Mouse (Mus musculus): ENCODE data around the gene Noxa1. TPM values are rescaled to one million over a fixed set of nuclear protein-coding genes. Genes with fewer than 3 reads are reported as not detected.

Noxa1 gene
- polyA plus RNA-seq, 1 experiment from 2014 or later, result not detected

DNA sequence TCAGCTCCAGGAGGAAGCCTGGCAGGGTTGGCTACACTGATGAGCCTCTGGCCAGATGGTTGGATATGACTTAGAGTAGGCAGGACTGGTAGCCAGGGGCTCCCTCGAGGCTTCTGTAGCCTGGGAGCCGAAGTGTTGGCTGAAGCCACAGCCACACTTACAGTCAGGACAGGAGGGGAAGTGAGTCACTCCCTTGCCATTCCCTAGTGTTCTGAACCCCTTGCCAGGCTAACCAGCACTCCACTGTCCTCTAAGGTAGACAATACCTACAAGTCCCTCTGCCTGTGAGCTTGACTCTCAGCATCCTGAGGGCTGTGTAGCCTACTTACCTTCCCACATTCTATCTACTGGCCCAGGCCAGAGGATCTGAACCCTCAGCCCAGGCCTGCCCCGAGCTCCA, 29.5 kb upstream of the Noxa1 start:
- ATAC-seq (ENCODE audit: low FRiP score) (no peak), DNase-seq (ENCODE audit: low spot score) (no peak)
- no peaks in the 10 kb centered on the region for H3K27me3 ChIP-seq (ENCODE audit: control insufficient read depth, insufficient read depth, low read length)
- H3K27ac ChIP-seq, result peak overlapping the region; percentile 29; the same call in 1 of the 2 replicates
- H3K4me2 ChIP-seq (replicated peaks), result no peak overlapping the region
- no peak overlapping the region for H3K4me3 ChIP-seq (replicated peaks; ENCODE audit: low read length)
- H3K9me3 ChIP-seq (ENCODE audit: control insufficient read depth, low read length), result no peaks in the 10 kb centered on the region
- 62% methylated on average over 3 of the region's 3 CpGs for WGBS
- H3K4me1 ChIP-seq (replicated peaks; ENCODE audit: control insufficient read depth, insufficient read depth, low read length), result peaks cover 30% of the 10 kb centered on the region
- no peak overlapping the region for H3K9ac ChIP-seq
- H3K36me3 ChIP-seq (replicated peaks; ENCODE audit: control insufficient read depth, insufficient read depth), result no peaks in the 10 kb centered on the region

DNA sequence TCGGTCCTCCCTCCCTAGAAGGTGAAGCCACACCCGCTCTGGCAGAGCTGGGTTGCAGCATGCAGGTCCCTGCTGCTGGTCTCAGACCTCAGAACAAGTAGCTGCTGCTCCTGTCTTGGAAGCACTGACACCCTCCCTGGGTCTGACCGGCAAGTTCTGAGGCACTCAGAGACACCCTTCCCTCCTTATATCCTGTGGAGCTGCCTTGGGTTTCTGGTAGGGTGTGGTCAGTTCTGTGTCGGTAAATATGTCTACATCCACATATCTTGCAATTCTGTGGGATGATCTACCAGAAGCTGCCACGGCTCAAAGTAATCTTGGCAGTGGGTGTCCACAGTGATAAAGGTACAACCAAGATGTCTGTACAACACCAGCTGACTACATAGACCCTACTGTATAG, 28.6 kb upstream of the Noxa1 start:
- Histone ChIP-seq H3K4me1 (replicated peaks; ENCODE audit: control insufficient read depth, insufficient read depth, low read length) (peaks cover 28% of the 10 kb centered on the region), H3K4me3 (replicated peaks; ENCODE audit: low read length) (no peak overlapping the region), H3K27me3 (ENCODE audit: control insufficient read depth, insufficient read depth, low read length) (no peaks in the 10 kb centered on the region), H3K9ac (no peak overlapping the region), H3K36me3 (replicated peaks; ENCODE audit: control insufficient read depth, insufficient read depth) (no peaks in the 10 kb centered on the region), H3K4me2 (replicated peaks) (no peak overlapping the region), H3K27ac (no peak overlapping the region), H3K9me3 (ENCODE audit: control insufficient read depth, low read length) (no peaks in the 10 kb centered on the region)
- no peak for DNase-seq (ENCODE audit: low spot score)
- no peak for ATAC-seq (ENCODE audit: low FRiP score)
- 96% methylated on average over 5 of the region's 5 CpGs for WGBS

DNA sequence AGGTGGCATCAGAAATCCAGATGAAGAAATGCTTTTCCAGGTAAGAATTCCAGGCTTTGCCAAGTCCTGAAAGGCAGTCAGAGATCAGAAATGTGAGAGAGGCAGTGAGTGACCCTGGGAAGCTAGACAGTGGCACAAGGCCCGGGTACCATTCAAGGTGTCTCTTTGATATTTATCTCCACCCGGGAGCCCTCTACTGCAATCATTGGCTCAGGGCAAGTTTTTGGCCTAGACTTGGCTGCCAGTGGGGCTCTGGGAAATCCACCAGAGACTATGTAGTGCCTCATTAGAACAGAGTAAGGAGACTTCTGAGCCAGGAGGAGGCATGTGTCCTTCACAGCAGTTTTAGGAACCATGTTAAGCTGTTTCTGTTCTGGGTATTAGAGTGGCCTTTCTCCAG, 27.7 kb upstream of the Noxa1 start:
- Histone ChIP-seq H3K27ac (no peak overlapping the region), H3K9me3 (ENCODE audit: control insufficient read depth, low read length) (no peaks in the 10 kb centered on the region), H3K9ac (no peak overlapping the region), H3K4me1 (replicated peaks; ENCODE audit: control insufficient read depth, insufficient read depth, low read length) (peaks cover 20% of the 10 kb centered on the region), H3K27me3 (ENCODE audit: control insufficient read depth, insufficient read depth, low read length) (no peaks in the 10 kb centered on the region), H3K36me3 (replicated peaks; ENCODE audit: control insufficient read depth, insufficient read depth) (no peaks in the 10 kb centered on the region), H3K4me3 (replicated peaks; ENCODE audit: low read length) (no peak overlapping the region), H3K4me2 (replicated peaks) (no peak overlapping the region)
- no peak for ATAC-seq (ENCODE audit: low FRiP score)
- DNase-seq (ENCODE audit: low spot score), result no peak
- 78% methylated on average over 2 of the region's 2 CpGs for WGBS

DNA sequence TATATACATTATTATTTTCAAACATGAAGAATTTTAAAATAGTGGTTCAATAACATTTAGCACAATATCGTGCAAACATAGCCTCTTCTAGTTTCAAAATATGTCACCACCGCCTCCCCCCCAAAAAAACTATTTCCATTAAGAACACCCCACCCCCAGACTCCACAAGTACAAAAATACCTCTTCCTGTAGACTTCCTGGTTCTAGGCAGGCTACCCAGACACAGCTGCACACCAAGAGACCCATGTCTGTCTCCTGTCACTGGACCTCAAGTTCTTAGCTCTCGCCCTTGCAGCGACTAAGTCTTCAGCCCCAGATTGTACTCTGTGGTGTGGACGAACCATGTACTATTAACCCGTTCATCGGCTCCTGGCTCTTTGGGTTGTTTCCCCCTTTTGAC, 26.0 kb upstream of the Noxa1 start:
- no peak for ATAC-seq (ENCODE audit: low FRiP score)
- 89% methylated on average over 7 of the region's 7 CpGs for WGBS
- no peak overlapping the region for H3K4me2 ChIP-seq (replicated peaks)

DNA sequence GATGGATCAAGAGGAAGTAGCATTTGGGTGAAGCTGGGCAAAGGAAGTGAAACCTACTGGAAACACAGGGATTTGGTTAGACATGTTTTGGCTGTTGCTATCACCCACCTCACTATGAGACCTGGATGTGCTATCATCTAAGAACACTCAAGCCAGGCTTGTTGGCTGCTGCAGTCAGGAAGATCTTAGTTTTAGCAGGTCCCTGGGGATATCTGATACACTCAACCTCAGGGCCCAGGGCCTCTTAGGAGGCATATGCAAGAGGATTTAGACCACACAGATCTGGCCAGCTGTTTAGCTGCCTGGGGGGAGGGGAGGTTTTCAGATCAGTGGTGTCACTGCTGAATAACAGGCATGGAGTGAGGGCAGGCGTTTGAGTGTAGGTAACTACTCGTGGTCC, 20.5 kb upstream of the Noxa1 start:
- no peaks in the 10 kb centered on the region for H3K27me3 ChIP-seq (ENCODE audit: control insufficient read depth, insufficient read depth, low read length)
- DNase-seq (ENCODE audit: low spot score) (no peak), ATAC-seq (ENCODE audit: low FRiP score) (no peak)
- H3K4me2 ChIP-seq (replicated peaks), result no peak overlapping the region
- no peaks in the 10 kb centered on the region for H3K36me3 ChIP-seq (replicated peaks; ENCODE audit: control insufficient read depth, insufficient read depth)
- no peak overlapping the region for H3K27ac ChIP-seq
- 68% methylated on average over 2 of the region's 2 CpGs for WGBS
- 0 out of 2 replicates have a peak, but pooled peaks cover 2% of the 10 kb centered on the region for H3K4me1 ChIP-seq (replicated peaks; ENCODE audit: control insufficient read depth, insufficient read depth, low read length)
- no peaks in the 10 kb centered on the region for H3K9me3 ChIP-seq (ENCODE audit: control insufficient read depth, low read length)
- H3K9ac ChIP-seq, result no peak overlapping the region
- H3K4me3 ChIP-seq (replicated peaks; ENCODE audit: low read length), result no peak overlapping the region

More for the DNA sequence above, 26.0 kb upstream of the Noxa1 start:
- no peaks in the 10 kb centered on the region for H3K36me3 ChIP-seq (replicated peaks; ENCODE audit: control insufficient read depth, insufficient read depth)
- H3K27ac ChIP-seq, result no peak overlapping the region
- no peak overlapping the region for H3K4me3 ChIP-seq (replicated peaks; ENCODE audit: low read length)
- no peaks in the 10 kb centered on the region for H3K27me3 ChIP-seq (ENCODE audit: control insufficient read depth, insufficient read depth, low read length)
- H3K4me1 ChIP-seq (replicated peaks; ENCODE audit: control insufficient read depth, insufficient read depth, low read length), result peaks cover 13% of the 10 kb centered on the region; the same call in 1 of the 2 replicates
- H3K9me3 ChIP-seq (ENCODE audit: control insufficient read depth, low read length), result no peaks in the 10 kb centered on the region
- DNase-seq (ENCODE audit: low spot score), result no peak
- no peak overlapping the region for H3K9ac ChIP-seq

DNA sequence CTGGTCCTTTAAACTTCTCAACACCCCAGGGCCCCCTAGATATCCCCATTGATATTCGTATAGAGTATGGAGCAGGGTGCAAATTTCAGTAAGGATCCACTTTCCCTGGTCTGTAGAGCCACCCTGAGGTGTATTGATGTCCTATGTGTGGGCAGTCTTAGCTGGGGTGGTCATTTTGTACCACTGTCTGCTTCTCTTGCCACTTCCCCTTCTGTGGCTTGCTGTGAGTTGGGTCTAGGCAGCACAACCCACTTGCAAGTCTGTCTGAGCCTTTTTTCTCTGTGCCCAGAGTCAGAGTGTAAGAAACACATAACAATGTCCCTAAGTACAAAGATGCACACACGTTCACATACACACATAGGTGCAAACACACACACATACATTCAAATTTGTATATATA, 19.4 kb upstream of the Noxa1 start:
- Histone ChIP-seq H3K4me3 (replicated peaks; ENCODE audit: low read length) (no peak overlapping the region), H3K9me3 (ENCODE audit: control insufficient read depth, low read length) (no peaks in the 10 kb centered on the region), H3K9ac (no peak overlapping the region), H3K27ac (no peak overlapping the region), H3K4me2 (replicated peaks) (no peak overlapping the region), H3K4me1 (replicated peaks; ENCODE audit: control insufficient read depth, insufficient read depth, low read length) (0 out of 2 replicates have a peak, but pooled peaks cover 2% of the 10 kb centered on the region), H3K36me3 (replicated peaks; ENCODE audit: control insufficient read depth, insufficient read depth) (no peaks in the 10 kb centered on the region), H3K27me3 (ENCODE audit: control insufficient read depth, insufficient read depth, low read length) (no peaks in the 10 kb centered on the region)
- DNase-seq (ENCODE audit: low spot score), result no peak
- ATAC-seq (ENCODE audit: low FRiP score), result no peak
- WGBS, result 81% methylated on average over 2 of the region's 2 CpGs

DNA sequence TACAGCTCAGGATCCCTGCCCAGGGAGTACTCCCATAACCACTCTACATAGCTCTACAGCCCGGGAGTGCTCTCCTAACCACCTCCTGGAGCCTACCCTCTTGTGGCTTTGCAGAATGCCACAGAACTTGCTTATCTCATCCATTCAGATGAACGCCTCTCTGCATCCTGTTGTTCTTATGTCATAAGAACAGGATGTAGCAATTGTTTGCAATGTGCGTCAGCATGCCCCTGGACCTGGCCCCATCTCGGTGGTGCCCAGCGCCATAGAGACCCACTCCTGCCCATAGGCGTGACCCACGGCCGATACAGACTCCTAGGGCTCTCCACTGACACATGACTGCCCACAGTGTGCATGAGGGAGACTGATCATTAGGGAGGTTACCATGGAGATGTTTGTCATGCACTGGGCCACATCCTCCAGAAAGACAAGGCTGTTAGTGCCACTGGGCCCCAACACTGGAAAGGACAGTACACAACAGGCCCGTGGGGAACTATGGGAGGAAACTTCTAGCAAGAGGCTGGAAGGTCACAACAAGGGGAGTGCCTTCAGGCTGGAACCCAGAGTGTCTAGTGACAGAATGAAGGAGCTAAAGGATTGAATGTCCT, 16.3 kb upstream of the Noxa1 start:
- H3K4me3 ChIP-seq (replicated peaks; ENCODE audit: low read length), result no peak overlapping the region
- no peaks in the 10 kb centered on the region for H3K9me3 ChIP-seq (ENCODE audit: control insufficient read depth, low read length)
- 0 out of 2 replicates have a peak, but pooled peaks cover 2% of the 10 kb centered on the region for H3K4me1 ChIP-seq (replicated peaks; ENCODE audit: control insufficient read depth, insufficient read depth, low read length)
- no peak overlapping the region for H3K4me2 ChIP-seq (replicated peaks)
- H3K27me3 ChIP-seq (ENCODE audit: control insufficient read depth, insufficient read depth, low read length), result no peaks in the 10 kb centered on the region
- no peak for ATAC-seq (ENCODE audit: low FRiP score)
- WGBS, result 44% methylated on average over 9 of the region's 9 CpGs
- H3K9ac ChIP-seq, result no peak overlapping the region
- H3K36me3 ChIP-seq (replicated peaks; ENCODE audit: control insufficient read depth, insufficient read depth), result no peaks in the 10 kb centered on the region
- DNase-seq (ENCODE audit: low spot score), result no peak
- no peak overlapping the region for H3K27ac ChIP-seq

DNA sequence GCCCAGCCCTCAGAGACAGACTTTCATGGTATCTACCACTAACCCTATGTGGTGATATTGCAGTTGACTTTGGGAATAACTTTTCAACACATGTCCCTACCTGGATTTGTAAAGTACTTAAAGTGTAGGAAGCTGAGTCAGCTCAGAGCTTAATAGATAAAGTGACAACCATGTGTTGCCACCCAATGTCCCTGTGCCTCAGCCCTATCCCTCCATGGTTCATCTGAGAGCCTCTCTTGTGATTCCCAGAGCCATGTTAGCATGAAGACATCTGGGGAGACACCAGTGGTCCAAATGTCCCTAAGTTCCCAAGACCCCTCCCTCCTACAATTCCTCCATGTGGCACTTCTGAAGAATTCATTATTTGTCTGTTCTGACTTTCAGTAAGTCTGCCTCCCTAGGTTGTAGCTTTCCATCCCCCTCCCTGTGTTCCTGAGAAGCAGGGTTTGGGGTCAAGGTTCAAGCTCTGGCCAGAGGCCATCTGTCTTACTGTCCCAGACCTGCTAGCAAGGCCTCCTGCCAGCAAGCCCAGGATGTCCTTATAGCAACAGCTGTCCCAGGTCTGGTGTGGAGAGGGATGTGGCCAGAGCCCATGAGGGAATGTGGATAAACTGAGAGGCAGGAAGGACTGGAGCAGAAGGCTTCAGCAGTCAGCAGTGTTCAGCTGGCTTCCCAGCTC, 15.7 kb upstream of the Noxa1 start:
- H3K9me3 ChIP-seq (ENCODE audit: control insufficient read depth, low read length), result no peaks in the 10 kb centered on the region
- H3K4me3 ChIP-seq (replicated peaks; ENCODE audit: low read length), result no peak overlapping the region
- H3K9ac ChIP-seq, result no peak overlapping the region
- 0 out of 2 replicates have a peak, but pooled peaks cover 2% of the 10 kb centered on the region for H3K4me1 ChIP-seq (replicated peaks; ENCODE audit: control insufficient read depth, insufficient read depth, low read length)
- no peak overlapping the region for H3K27ac ChIP-seq
- DNase-seq (ENCODE audit: low spot score), result no peak
- no peaks in the 10 kb centered on the region for H3K27me3 ChIP-seq (ENCODE audit: control insufficient read depth, insufficient read depth, low read length)
- no peak overlapping the region for H3K4me2 ChIP-seq (replicated peaks)
- no peaks in the 10 kb centered on the region for H3K36me3 ChIP-seq (replicated peaks; ENCODE audit: control insufficient read depth, insufficient read depth)
- no peak for ATAC-seq (ENCODE audit: low FRiP score)

DNA sequence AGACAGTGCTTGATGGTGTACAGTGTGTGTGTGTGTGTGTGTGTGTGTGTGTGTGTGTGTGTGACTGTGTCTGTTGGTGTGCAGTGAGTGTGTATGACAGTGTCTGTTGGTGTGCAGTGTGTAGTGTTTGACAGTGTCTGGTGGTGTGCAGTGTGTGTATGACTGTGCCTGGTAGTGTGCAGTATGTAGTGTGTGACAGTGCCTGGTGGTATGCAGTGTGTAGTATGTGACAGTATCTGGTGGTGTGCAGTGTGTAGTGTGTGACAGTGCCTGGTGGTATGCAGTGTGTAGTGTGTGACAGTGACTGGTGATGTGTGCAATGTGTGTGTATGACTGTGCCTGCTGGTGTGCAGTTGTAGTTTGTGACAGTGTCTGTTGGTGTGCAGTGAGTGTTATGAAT, 14.5 kb upstream of the Noxa1 start:
- H3K4me2 ChIP-seq (replicated peaks), result no peak overlapping the region
- no peaks in the 10 kb centered on the region for H3K9me3 ChIP-seq (ENCODE audit: control insufficient read depth, low read length)
- no peak overlapping the region for H3K27ac ChIP-seq
- no peaks in the 10 kb centered on the region for H3K27me3 ChIP-seq (ENCODE audit: control insufficient read depth, insufficient read depth, low read length)
- H3K4me1 ChIP-seq (replicated peaks; ENCODE audit: control insufficient read depth, insufficient read depth, low read length), result 0 out of 2 replicates have a peak, but pooled peaks cover 2% of the 10 kb centered on the region
- no peak overlapping the region for H3K9ac ChIP-seq
- DNase-seq (ENCODE audit: low spot score), result no peak
- no peak overlapping the region for H3K4me3 ChIP-seq (replicated peaks; ENCODE audit: low read length)
- no peak for ATAC-seq (ENCODE audit: low FRiP score)
- no peaks in the 10 kb centered on the region for H3K36me3 ChIP-seq (replicated peaks; ENCODE audit: control insufficient read depth, insufficient read depth)

All from hindbrain, embryonic 14.5 days (tissue).